Mouse (Mus musculus) megakaryocyte progenitor cell, adult 5-6 weeks (primary cell): ENCODE results near the gene Kremen1. TPM values are rescaled to one million over a fixed set of nuclear protein-coding genes. Genes with fewer than 3 reads are reported as not detected.

Experiments used
- ATAC-seq: replicated peaks from 2 replicates; pipeline ENCODE4 v1.8.0; 2016; ENCODE audit warnings: mild to moderate bottlenecking, moderate TSS enrichment, inconsistent platforms; ENCODE audit not compliant: poor library complexity
- total RNA-seq, 2 experiments: library from RNA; stranded (forward) in 1 of 2; stranded (reverse) in 1 of 2; fragments of 157-497, 149-512 nt in 1 of 2; fragments of 200-1000 nt in 1 of 2; gene quantifications; 2 replicates each; pipeline versions ENCODE4 v1.2.3 to v1.2.4; 2015 to 2017

Kremen1 gene
- total RNA-seq, 2 experiments from 2014 or later: 2.0 to 2.1 TPM

DNA sequence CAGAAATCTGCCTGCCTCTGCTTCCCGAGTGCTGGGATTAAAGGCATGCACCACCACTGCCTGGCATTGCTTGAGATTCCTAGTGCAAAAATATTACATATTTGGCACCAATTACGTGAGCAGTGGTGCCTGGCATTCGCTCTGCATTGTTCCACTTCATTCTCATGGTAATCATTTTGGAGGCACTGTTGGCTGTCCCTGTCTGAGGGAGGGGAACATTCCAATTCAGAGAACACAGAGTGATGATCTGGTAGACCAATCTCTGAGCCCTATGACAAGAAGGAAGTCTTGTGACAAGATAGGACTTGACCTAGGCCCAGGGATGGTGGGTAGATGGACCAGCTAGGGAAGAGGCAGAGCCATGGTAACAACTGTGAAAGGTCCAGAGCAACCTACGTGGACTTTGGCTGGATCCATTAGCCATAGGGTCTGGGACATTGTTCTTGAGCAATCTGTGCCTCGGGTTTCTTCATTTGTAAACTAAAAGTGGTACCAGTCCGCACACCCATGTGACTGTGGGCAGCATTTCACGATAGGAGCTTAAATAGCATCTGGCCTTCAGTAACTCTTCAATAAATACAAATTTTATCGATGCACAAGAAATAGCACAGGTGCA lies 8.6 kb upstream of the Kremen1 start:
- ATAC-seq: no peak

DNA sequence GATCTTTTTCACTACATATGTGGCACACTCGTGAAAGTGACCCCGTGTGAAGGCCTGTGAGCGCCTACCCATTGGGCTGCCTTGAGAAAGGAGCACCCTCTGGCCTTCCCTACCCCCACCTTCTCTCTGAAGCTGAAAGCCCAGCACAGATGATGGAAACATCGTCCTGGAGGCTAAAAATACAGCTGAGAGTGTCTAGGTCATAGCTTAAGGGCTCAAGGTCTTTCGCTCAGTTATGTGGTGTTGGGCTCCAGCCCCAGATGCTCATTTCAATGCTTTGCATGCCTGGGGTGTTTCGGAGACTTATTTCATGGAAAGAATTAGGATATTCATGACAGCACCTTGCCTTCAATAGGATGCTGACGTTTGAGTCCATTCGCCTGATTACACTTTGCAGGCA lies 4.4 kb upstream of the Kremen1 start:
- no peak for ATAC-seq

DNA sequence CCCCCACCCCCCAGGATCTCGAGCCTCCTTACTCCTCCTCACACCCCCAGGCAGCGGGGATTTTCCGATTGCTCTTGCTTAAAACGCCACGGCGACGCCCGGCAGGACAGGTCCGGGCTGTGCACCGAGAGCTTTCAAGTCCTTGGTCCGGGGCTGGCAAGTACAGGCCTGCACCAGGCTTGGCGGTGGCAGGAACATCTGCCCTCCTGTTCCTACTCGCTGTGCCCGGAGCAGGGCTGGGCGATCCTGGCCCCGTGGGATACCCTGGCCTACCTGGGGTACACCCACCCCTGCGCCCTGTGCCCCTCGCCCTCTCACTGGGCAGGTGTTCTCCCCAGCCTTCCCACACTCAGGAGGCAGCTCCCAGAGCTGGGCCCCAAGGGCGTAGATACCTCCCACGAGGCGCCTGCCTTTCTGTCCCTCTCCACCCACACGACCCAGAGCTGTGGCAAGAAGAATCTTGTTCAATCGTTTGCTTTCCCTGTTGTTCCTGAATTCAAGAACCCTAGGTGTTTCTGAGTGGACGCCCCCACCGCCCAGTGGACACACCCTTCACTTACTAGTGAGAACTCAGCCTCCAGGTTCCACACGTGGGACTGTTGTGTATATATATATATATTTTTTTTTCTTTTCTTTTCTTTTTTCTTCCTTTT lies 1.8 kb upstream of the Kremen1 start:
- ATAC-seq: no peak

DNA sequence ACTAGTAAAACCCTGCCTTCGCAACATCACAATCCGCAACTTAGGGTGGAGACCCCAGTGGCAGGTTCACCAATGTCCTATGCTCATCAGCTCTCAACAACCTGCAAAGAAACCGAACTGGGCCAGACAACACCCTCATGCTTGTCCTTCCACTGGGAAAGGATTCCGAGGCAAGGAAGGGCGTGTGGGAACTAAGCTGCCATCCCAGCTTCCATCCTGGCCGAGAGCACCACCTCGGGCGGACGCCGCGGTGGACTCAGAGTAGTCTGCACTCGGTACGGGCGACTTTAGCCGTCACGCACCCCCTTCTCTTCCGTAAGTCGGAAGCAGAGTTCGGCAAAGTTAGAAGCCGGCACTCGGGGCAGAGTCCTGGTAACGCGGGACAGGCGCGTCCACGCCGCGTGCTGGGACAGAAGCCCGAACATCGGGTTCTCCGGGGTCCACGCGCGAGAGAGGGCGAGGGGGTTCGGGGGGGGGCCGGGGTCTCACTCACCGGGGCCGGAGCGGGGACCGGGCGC lies 357 bp downstream of the Kremen1 start:
- ATAC-seq: 0 out of 2 replicates have a peak, but pooled peaks have one; percentile 25

DNA sequence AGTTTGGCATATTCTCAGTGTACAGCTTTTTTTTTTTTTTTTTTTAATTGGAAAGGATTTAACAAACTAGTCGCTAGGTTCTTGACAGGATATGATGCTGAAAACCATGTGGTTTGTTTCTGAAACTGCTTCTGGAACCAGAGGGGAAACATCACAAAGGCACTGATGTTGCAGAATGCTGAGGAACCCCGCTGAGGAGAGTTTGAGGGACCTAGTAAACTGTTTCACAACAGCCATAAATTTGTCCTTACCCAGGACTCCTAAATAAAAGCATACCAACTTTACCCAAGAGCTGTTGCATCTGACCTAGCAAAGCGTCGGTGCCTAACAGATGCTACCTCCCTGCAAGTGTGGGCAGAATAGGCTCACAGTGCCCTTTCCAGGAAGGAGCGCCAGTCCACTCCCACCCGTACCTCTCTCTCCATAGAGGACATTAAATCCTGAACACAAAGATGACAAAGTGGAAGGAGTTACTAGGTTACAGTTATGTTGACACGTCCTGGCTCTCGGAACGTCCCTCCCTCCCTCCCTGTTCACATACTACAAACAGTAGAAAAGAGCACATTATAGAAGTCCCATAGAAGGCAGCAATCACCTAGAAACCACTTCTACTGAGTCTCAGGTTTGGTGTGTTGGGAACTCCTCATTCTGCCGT lies 1.3 kb downstream of the Kremen1 start:
- no peak for ATAC-seq

DNA sequence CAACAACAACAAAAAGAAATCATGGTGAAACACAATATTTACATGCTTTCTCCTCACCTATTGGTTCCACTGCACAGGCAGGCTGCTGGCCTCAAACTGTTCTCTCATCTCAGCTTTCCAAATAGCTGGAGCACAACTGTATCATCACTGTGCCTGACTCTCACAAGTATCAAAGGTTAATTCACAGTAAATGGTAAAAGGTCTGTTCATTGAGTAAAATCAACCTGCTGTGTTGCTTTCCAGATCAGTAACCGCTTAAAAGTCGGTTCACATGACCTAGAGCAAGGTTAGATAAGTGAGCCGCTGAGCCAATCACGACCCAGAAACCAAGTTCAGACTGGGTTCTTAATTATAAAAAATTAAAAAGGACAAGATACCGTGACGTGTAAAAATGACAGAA lies 3.3 kb downstream of the Kremen1 start:
- no peak for ATAC-seq

DNA sequence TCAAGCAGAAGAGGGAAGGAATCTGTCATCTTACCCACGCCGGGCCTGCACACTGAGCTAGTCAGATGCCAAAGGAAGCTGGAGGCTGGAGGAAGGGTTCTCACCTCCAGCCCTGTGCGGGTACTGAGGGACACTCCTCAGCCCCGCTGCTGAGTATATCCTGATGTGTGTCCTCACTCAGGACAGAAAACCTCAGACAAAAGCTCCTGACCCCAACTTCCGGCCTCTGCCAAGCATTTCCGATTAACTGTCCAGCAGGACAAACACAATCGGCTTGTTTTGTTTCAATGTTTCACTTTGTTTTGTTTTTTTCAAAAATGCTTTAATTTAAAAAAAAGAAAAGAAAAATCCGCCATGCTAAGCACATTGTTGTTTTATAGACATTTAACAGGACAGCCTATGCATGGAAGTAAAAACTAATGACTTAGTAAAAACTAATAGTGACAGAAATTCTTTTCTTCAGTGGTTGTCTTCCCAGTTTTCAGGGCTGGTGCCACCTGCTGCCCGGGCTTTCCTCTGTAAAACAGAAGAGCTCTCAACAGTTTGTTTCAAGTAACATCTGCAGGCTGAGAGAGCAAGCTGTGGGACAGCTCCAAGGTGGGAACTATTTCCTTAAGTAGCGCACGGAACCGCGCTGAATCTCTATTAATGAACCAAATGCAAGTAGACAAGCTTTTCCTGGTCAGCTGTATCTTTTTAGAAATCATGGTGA lies 4.1 kb downstream of the Kremen1 start:
- no peak for ATAC-seq

DNA sequence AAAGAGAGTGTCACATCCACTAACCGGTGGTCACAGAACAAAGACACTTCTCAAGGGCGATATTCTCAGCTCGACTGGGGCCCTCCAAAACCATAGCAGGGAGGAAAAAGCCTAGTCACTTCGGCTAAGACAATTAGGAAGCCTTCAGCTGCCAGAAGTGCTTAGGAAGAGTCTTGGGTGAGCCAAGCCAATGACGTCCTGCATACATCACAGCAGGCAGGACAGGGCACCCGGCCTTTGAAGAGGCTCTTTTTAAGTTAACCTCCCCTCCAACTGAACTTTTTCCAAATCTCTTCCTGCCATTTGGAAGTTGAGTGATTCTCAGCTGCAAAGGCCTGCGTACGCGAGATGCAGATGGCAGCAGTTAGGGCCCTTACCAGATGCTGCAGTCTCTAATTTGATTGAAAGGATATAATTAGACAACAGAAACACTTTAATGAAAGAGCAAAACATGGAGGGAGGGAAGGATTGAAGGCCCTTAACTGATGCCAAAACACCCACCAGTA lies 5.8 kb downstream of the Kremen1 start:
- ATAC-seq: no peak

DNA sequence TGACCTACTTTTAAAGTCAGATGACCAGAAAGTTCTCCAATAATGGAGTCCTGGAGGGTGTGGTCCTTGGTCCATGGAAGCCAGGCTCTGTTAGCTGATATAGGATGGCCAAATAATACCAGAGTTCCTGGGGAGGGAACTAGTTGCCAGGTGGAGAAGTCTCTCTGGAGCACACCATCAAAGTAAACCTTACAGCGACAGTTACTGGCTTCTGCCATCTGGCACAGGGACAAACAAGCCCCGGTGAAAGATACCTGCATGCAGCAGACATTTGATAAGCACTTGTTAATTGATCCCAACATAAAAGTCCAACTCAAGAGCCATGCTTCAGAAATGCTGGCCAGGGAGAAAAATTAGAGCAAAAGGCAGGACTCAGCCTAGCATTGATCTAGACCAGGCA lies 7.3 kb downstream of the Kremen1 start:
- no peak for ATAC-seq

DNA sequence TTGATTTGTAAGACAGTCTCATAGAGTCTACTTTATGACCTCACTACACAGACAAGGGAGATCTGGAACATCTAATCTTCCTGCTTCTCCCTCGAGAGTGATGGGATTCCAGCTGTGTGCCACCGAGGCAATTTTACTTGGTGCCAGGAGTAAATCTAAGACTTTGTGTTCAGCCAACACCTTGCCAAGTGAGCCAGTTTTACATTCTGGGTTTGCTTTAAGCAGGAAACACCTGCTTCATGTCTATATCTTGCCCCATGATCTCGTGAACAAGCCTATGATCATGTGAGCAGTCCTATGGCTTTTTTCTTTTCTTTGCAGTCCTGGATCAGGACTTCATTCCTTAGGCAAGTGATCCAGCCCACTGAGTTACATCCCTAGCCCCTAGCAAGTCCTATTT lies 7.8 kb downstream of the Kremen1 start:
- no peak for ATAC-seq

DNA sequence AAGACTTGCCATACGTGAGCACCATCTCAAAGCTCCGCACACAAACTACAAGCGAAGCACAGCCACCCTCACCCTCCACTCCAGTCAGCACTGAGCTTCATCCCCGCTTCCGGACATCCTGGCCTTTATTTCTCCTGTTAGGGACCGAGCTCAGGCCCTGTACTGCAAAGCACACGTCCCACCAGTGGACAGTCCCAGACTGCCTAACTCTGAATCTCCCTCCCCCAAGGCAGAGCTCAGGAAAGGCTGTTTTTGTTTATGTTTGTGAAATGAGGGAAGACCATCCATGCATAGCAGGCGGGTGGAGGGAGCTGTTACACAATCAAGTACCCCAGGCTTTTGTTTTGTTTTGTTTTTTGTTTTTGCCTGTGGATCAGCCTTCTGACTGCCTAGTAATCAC lies 8.6 kb downstream of the Kremen1 start:
- ATAC-seq: no peak

DNA sequence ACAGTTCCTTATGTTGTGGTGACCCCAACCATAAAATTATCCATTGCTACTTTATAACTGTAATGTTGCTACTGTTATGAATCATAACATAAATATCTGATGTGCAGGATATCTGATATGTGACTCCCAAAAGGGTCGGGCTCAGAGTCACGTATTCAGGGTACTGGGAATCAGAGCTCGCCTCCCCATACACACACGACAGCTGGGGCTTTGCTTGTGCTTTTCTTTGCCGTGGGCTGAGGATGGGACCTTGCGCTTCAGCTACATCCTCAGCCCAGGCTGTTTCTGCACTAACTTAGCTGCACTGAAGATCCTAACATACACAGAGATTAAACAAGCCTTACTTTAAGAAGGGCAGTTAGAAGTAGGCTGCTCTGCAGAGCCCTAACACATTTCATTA lies 10.2 kb downstream of the Kremen1 start:
- ATAC-seq: no peak

DNA sequence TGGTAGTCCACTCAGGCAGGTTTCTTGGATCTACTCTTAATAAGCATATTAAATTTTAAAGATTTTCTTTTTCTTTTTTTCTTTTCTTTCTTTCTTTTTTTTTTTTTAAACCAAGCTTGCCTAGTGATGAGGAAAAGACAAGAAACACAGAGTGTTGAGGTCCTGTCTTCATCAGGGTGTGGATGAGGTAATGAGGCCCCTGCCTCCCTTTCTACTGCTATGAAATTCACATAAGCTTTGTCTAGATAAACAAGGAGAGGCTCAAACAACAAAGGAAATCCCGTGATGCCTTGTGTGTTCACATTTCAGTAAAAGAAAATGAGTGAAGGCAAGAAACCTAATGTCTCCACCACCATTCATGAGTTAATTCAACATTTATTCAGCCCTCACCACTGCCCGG lies 13.2 kb downstream of the Kremen1 start:
- no peak for ATAC-seq

DNA sequence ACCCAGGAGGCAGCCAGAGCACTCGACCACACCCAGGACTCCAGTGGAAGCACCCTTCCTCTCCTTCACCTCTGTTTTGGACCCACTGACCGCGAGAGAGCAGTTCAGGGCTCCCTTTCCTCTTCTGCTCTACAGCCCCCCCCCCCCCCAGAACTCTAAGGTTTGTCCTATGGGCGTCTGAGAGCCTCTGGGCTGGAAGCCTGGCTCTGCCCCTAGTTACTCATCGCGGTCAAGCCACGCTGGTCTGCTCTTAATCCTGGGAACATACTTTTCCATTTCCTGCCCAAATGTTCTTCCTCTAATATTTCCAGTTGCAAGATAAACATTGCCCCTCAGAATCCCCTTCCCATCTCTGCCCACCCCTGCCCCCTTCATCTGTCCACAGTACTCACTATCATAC lies 15.9 kb downstream of the Kremen1 start:
- no peak for ATAC-seq

DNA sequence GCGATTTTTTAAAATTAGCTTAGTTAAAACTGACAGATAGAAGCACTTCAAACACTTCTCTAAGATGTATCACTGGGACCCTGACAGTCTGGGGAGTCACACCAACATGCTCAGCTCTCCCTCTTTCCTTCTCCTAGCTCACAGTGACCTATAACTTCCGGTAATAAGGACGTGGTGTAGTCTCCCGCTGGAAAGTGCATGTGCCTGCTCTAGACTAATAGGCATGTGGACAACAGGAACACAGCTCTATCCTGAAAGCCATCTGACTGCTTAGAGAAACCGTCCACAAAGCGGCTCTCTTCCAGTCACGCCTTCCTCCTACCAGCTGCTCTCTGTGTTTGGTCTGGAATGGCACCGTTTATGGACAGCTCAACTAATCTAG lies 16.6 kb downstream of the Kremen1 start:
- ATAC-seq: no peak

DNA sequence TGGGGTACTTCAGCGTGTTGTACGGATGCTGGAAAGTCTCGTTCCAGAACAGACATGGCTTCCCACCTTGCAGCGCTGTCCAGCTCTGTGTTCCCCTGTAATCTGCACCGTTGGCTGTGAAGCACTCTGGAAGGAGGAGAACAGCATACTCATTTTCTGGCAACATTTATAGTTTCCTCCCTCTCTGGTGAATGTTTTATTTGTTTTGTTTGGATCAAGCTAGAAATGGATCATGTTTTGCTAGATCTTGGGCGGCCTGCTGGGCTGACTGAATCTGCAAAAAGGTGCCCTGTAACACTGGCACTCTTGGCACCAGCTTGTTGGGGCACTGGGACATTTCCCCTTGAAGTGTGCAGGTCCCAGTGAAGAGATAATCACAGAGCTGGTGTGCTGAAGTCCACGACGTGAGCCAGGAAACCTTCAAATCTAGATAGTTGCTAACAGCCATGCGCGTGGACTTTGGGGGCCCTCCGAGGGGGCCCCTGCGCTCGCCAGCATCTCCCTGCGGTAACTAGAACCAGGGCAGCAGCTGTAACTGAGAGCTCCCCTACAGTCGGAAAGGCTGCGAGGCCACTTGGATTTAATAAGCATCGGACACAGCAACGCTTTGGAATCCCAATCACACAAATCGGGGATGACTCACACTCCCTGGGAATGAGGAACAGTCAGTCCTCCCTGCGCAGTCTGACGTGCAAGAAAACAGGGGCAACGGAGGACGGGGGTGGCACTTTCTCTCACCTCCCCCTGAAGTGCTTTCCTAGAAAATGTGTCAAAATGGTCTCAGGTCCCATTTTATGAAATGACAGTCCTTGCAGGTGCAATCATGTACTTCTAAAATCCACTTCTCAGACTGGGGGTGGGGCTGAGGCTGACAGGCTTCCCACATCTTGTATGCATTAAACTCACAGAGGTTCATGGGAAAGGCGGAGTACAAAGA lies 17.3 kb downstream of the Kremen1 start:
- ATAC-seq: no peak

DNA sequence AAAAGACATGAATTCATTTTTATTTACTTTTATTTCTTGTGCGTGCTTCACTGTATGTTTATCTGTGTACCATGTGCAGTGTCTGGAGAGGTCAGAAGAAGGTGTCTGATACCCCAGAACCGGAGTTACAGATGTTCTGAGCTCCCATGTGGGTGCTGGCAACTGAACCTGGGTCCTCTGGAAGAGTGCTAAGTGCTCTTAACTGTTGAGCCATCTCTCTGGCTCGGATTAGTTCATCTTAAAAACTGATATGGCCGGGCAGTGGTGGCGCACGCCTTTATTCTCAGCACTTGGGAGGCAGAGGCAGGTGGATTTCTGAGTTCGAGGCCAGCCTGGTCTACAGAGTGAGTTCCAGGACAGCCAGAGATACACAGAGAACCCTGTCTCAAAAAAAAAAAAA lies 18.1 kb downstream of the Kremen1 start:
- ATAC-seq: no peak

DNA sequence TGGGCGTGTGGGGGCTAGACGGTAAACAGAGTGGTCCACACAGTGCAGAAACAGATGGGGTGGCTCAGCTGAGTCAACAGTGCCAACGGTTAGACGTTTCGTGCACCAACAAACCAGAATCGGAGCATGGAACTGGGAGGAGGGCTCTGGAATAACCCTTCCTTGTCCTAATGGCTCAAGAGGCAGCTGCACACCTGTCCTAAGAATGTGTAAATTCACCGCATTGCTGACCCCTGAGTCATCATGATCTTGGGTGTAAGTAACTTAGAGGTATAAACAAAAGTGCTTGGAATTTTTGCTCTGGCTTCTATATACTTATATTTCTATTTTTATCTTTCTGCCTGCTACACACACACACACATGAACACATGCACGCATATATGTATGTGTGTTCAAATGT lies 19.2 kb downstream of the Kremen1 start:
- no peak for ATAC-seq

DNA sequence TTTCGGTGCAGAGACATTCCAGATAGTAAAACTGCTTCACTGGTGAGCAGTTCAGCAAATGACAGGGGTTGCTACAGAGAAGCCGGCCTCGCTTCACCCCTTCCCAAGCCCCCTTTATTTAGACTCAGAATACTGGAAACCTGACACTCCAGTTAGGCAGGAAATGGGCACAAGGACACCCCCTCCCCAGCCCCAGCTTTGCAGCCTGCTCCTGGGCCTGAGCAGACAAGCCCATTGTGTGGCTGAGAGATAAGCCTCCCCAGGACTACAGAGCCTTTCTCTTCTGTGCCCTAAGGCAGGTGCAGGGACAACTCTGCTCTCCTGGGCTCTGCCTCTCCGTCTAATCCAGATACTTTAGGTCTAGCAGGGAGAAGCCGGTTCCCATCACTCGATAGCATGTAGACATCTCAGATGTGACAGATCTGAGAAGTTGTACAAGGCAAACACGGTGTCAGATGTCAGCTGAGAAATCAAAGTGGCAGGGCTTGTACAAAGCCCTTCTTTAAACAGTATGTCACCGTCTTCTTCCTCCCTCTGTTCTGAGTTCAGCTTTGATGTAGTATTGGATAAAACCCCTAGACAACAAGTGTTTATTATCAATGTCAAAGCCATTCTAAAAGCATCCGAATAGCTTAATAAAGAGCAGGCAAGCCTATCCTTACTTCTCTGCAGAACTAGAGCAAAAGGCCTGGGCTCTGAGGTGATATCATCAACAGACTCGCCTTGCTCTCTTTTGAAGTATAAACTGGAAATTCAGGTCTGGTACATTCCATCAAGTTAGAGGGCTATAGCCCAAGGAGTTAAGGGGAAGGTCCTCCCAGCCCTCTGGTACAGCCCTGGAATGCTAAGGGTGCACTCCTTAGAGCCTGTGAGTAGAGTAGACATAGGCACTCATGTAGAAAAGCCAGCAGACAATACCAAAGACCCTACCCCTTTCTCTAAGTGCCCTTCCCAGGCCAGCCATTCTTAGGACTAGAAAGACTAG lies 21.4 kb downstream of the Kremen1 start:
- peak; percentile 90 for ATAC-seq
